Mouse (Mus musculus): ENCODE data around the gene Atxn10. TPM values are rescaled to one million over a fixed set of nuclear protein-coding genes. Genes with fewer than 3 reads are reported as not detected.

Atxn10 gene
- polyA plus RNA-seq, 1 experiment from 2014 or later = 307 TPM

- Histone ChIP-seq H3K36me3 (ENCODE audit: insufficient read depth, low read length) (no peaks in the 10 kb centered on the region), H3K4me2 (replicated peaks; ENCODE audit: low read depth, low read length) (no peak overlapping the region), H3K27me3 (ENCODE audit: insufficient read depth, low read length) (no peaks in the 10 kb centered on the region), H3K4me3 (ENCODE audit: low read length) (no peak overlapping the region), H3K4me1 (ENCODE audit: insufficient read depth, low read length) (0 out of 2 replicates have a peak, but pooled peaks cover 5% of the 10 kb centered on the region), H3K27ac (ENCODE audit: low read length) (no peak overlapping the region), H3K9ac (replicated peaks; ENCODE audit: low read length) (no peak overlapping the region), H3K9me3 (ENCODE audit: low read length) (no peaks in the 10 kb centered on the region)
- no peak for ATAC-seq (ENCODE audit: low FRiP score, low TSS enrichment)
- 43% methylated on average over 8 of the region's 8 CpGs for WGBS
These were observed 73.3 kb downstream of the Atxn10 start for GRCm38 (mm10) chr15:85409245-85409783.

GRCm38 (mm10) chr15:85409836-85410235 is 73.8 kb downstream of the Atxn10 start:
- WGBS = 77% methylated on average over 6 of the region's 6 CpGs
- Histone ChIP-seq H3K4me1 (ENCODE audit: insufficient read depth, low read length) (0 out of 2 replicates have a peak, but pooled peaks cover 5% of the 10 kb centered on the region), H3K9ac (replicated peaks; ENCODE audit: low read length) (no peak overlapping the region), H3K27me3 (ENCODE audit: insufficient read depth, low read length) (no peaks in the 10 kb centered on the region), H3K27ac (ENCODE audit: low read length) (no peak overlapping the region), H3K9me3 (ENCODE audit: low read length) (no peaks in the 10 kb centered on the region), H3K4me3 (ENCODE audit: low read length) (no peak overlapping the region), H3K4me2 (replicated peaks; ENCODE audit: low read depth, low read length) (no peak overlapping the region), H3K36me3 (ENCODE audit: insufficient read depth, low read length) (no peaks in the 10 kb centered on the region)
- ATAC-seq (ENCODE audit: low FRiP score, low TSS enrichment) = no peak

- Histone ChIP-seq H3K4me2 (replicated peaks; ENCODE audit: low read depth, low read length) (no peak overlapping the region), H3K4me3 (ENCODE audit: low read length) (no peak overlapping the region), H3K9ac (replicated peaks; ENCODE audit: low read length) (no peak overlapping the region), H3K9me3 (ENCODE audit: low read length) (no peaks in the 10 kb centered on the region), H3K27me3 (ENCODE audit: insufficient read depth, low read length) (no peaks in the 10 kb centered on the region), H3K36me3 (ENCODE audit: insufficient read depth, low read length) (peaks cover 15% of the 10 kb centered on the region; the same call in 1 of the 2 replicates), H3K4me1 (ENCODE audit: insufficient read depth, low read length) (no peaks in the 10 kb centered on the region), H3K27ac (ENCODE audit: low read length) (no peak overlapping the region)
- no peak for ATAC-seq (ENCODE audit: low FRiP score, low TSS enrichment)
- WGBS = 89% methylated on average over 2 of the region's 2 CpGs
These were observed 78.6 kb downstream of the Atxn10 start for GRCm38 (mm10) chr15:85414620-85415019.

GRCm38 (mm10) chr15:85420686-85421085 is 84.6 kb downstream of the Atxn10 start:
- no peaks in the 10 kb centered on the region for H3K9me3 ChIP-seq (ENCODE audit: low read length)
- ATAC-seq (ENCODE audit: low FRiP score, low TSS enrichment) = no peak
- H3K4me3 ChIP-seq (ENCODE audit: low read length) = no peak overlapping the region
- no peak overlapping the region for H3K4me2 ChIP-seq (replicated peaks; ENCODE audit: low read depth, low read length)
- no peaks in the 10 kb centered on the region for H3K27me3 ChIP-seq (ENCODE audit: insufficient read depth, low read length)
- peaks cover 10% of the 10 kb centered on the region; the same call in 1 of the 2 replicates for H3K36me3 ChIP-seq (ENCODE audit: insufficient read depth, low read length)
- H3K9ac ChIP-seq (replicated peaks; ENCODE audit: low read length) = no peak overlapping the region
- H3K27ac ChIP-seq (ENCODE audit: low read length) = no peak overlapping the region
- WGBS = 43% methylated on average over 2 of the region's 2 CpGs
- H3K4me1 ChIP-seq (ENCODE audit: insufficient read depth, low read length) = 0 out of 2 replicates have a peak, but pooled peaks cover 3% of the 10 kb centered on the region

- no peak for ATAC-seq (ENCODE audit: low FRiP score, low TSS enrichment)
- Histone ChIP-seq H3K36me3 (ENCODE audit: insufficient read depth, low read length) (no peaks in the 10 kb centered on the region), H3K9me3 (ENCODE audit: low read length) (no peaks in the 10 kb centered on the region), H3K4me1 (ENCODE audit: insufficient read depth, low read length) (peaks cover 12% of the 10 kb centered on the region; the same call in 1 of the 2 replicates), H3K9ac (replicated peaks; ENCODE audit: low read length) (no peak overlapping the region), H3K4me2 (replicated peaks; ENCODE audit: low read depth, low read length) (no peak overlapping the region), H3K4me3 (ENCODE audit: low read length) (no peak overlapping the region), H3K27ac (ENCODE audit: low read length) (no peak overlapping the region), H3K27me3 (ENCODE audit: insufficient read depth, low read length) (no peaks in the 10 kb centered on the region)
- WGBS = 68% methylated on average over 3 of the region's 3 CpGs
These were observed 88.2 kb downstream of the Atxn10 start for GRCm38 (mm10) chr15:85424197-85424596.

- H3K9me3 ChIP-seq (ENCODE audit: low read length) = no peaks in the 10 kb centered on the region
- H3K27me3 ChIP-seq (ENCODE audit: insufficient read depth, low read length) = no peaks in the 10 kb centered on the region
- no peak for ATAC-seq (ENCODE audit: low FRiP score, low TSS enrichment)
- H3K9ac ChIP-seq (replicated peaks; ENCODE audit: low read length) = no peak overlapping the region
- H3K27ac ChIP-seq (ENCODE audit: low read length) = peak overlapping the region; percentile 62
- H3K4me1 ChIP-seq (ENCODE audit: insufficient read depth, low read length) = peaks cover 9% of the 10 kb centered on the region; the same call in 1 of the 2 replicates
- 88% methylated on average over 6 of the region's 6 CpGs for WGBS
- H3K36me3 ChIP-seq (ENCODE audit: insufficient read depth, low read length) = no peaks in the 10 kb centered on the region
- H3K4me3 ChIP-seq (ENCODE audit: low read length) = no peak overlapping the region
- no peak overlapping the region for H3K4me2 ChIP-seq (replicated peaks; ENCODE audit: low read depth, low read length)
These were observed 92.1 kb downstream of the Atxn10 start for GRCm38 (mm10) chr15:85428140-85428539.

- 92% methylated on average over 3 of the region's 3 CpGs for WGBS
- no peak overlapping the region for H3K4me3 ChIP-seq (ENCODE audit: low read length)
- ATAC-seq (ENCODE audit: low FRiP score, low TSS enrichment) = no peak
- no peak overlapping the region for H3K9ac ChIP-seq (replicated peaks; ENCODE audit: low read length)
- peaks cover 20% of the 10 kb centered on the region for H3K36me3 ChIP-seq (ENCODE audit: insufficient read depth, low read length)
- H3K27ac ChIP-seq (ENCODE audit: low read length) = no peak overlapping the region
- H3K4me1 ChIP-seq (ENCODE audit: insufficient read depth, low read length) = no peaks in the 10 kb centered on the region
- H3K9me3 ChIP-seq (ENCODE audit: low read length) = no peaks in the 10 kb centered on the region
- H3K27me3 ChIP-seq (ENCODE audit: insufficient read depth, low read length) = no peaks in the 10 kb centered on the region
- H3K4me2 ChIP-seq (replicated peaks; ENCODE audit: low read depth, low read length) = no peak overlapping the region
These were observed 106.5 kb downstream of the Atxn10 start for GRCm38 (mm10) chr15:85442568-85442967.

GRCm38 (mm10) chr15:85446652-85447051 is 110.6 kb downstream of the Atxn10 start:
- Histone ChIP-seq H3K36me3 (ENCODE audit: insufficient read depth, low read length) (peaks cover 11% of the 10 kb centered on the region; the same call in 1 of the 2 replicates), H3K27ac (ENCODE audit: low read length) (no peak overlapping the region), H3K4me1 (ENCODE audit: insufficient read depth, low read length) (no peaks in the 10 kb centered on the region), H3K4me3 (ENCODE audit: low read length) (no peak overlapping the region), H3K9ac (replicated peaks; ENCODE audit: low read length) (no peak overlapping the region), H3K4me2 (replicated peaks; ENCODE audit: low read depth, low read length) (no peak overlapping the region), H3K27me3 (ENCODE audit: insufficient read depth, low read length) (no peaks in the 10 kb centered on the region), H3K9me3 (ENCODE audit: low read length) (no peaks in the 10 kb centered on the region)
- no peak for ATAC-seq (ENCODE audit: low FRiP score, low TSS enrichment)
- WGBS = 74% methylated on average over 3 of the region's 3 CpGs

GRCm38 (mm10) chr15:85456891-85457290 is 120.8 kb downstream of the Atxn10 start:
- no peak overlapping the region for H3K4me3 ChIP-seq (ENCODE audit: low read length)
- peaks cover 10% of the 10 kb centered on the region for H3K36me3 ChIP-seq (ENCODE audit: insufficient read depth, low read length)
- no peak for ATAC-seq (ENCODE audit: low FRiP score, low TSS enrichment)
- 0 out of 2 replicates have a peak, but pooled peaks cover 4% of the 10 kb centered on the region for H3K4me1 ChIP-seq (ENCODE audit: insufficient read depth, low read length)
- H3K27me3 ChIP-seq (ENCODE audit: insufficient read depth, low read length) = no peaks in the 10 kb centered on the region
- no peak overlapping the region for H3K27ac ChIP-seq (ENCODE audit: low read length)
- no peak overlapping the region for H3K4me2 ChIP-seq (replicated peaks; ENCODE audit: low read depth, low read length)
- no peak overlapping the region for H3K9ac ChIP-seq (replicated peaks; ENCODE audit: low read length)
- no peaks in the 10 kb centered on the region for H3K9me3 ChIP-seq (ENCODE audit: low read length)
- 76% methylated on average over 8 of the region's 8 CpGs for WGBS

- no peak overlapping the region for H3K4me3 ChIP-seq (ENCODE audit: low read length)
- H3K27me3 ChIP-seq (ENCODE audit: insufficient read depth, low read length) = no peaks in the 10 kb centered on the region
- no peaks in the 10 kb centered on the region for H3K9me3 ChIP-seq (ENCODE audit: low read length)
- 73% methylated on average over 8 of the region's 8 CpGs for WGBS
- H3K9ac ChIP-seq (replicated peaks; ENCODE audit: low read length) = no peak overlapping the region
- 0 out of 2 replicates have a peak, but pooled peaks cover 4% of the 10 kb centered on the region for H3K4me1 ChIP-seq (ENCODE audit: insufficient read depth, low read length)
- no peak overlapping the region for H3K27ac ChIP-seq (ENCODE audit: low read length)
- no peak overlapping the region for H3K4me2 ChIP-seq (replicated peaks; ENCODE audit: low read depth, low read length)
- H3K36me3 ChIP-seq (ENCODE audit: insufficient read depth, low read length) = peaks cover 11% of the 10 kb centered on the region
- ATAC-seq (ENCODE audit: low FRiP score, low TSS enrichment) = no peak
These were observed 121.8 kb downstream of the Atxn10 start for GRCm38 (mm10) chr15:85457838-85458237.

All from kidney, embryonic 16.5 days (tissue).